Mouse (Mus musculus): ENCODE measurements around the gene Tmem185b.

DNA sequence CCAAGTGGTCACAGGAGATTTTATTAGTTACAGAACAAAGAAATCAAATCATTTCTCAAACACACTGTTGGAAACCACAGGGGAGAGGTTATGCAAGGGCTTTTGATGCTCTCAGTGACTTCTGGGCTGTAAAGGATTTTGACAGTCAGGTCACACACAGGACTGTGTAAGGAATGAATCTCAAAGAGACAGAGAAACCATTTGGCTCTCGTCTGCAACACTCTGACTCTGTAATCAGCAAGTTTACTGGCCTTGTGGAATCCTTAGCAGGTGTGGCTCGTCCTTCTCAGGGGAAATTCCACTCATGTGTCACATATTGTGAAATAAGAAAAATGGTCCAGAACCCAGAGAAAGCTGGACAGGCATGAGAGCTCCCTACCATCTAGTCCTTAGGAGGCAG, 4.9 kb upstream of the Tmem185b start:
- TF ChIP-seq CTCF (IDR thresholded peaks at IDR 0.05; ENCODE audit: borderline replicate concordance, control insufficient read depth, extremely low read depth, insufficient read depth, low read length, poor library complexity) (no peak), POLR2A (IDR thresholded peaks at IDR 0.05; ENCODE audit: control insufficient read depth, extremely low read depth, insufficient read depth, low read length, poor library complexity) (no peak)

Data from thymus, adult 2 months (tissue).